Mouse (Mus musculus): ENCODE results near the gene Olfr310.

Gene Olfr310

DNA sequence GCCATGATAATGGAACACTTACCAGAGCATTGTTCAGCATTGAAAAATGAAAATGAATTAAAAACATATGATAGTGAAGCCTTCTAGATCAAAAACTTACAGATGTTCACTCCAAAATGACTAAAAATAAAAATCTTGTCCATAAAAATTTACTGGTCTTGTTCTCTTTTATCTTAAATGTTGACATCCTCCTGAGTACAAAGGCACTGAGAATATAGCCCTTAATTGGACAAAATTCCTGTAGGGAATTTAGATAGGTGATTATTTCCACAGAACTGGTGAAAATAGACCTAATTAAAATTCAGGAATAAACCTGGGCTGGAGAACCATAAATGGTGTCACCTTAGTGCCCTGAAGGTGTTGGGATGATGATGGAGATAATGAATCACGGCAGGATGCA is at the start of gene Olfr310:
TSS of gene Olfr310 (minus strand) at position 101 of the 400 bp plus-strand sequence.
- no peak for DNase-seq (ENCODE audit: inconsistent ontology term)

DNA sequence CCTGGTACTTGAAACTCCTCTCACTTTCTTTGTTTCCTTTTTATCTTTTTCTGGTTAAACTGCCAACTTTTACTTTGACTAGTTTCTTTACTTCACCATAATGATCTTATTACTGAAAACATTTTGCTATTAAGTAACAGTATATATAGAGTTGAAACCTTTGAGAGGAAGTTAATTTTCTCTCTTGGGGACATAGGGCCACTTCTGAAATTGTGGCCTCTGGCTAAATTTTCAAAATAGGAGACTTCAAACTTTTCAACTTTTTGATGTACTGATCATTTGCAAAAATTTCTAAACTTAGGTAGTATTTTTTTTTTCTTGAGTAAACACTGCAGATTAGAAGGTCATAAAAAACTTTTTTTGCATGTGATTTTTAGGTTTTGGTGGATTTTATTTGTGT is 48.6 kb upstream of the Olfr310 start, which contains the start of gene Olfr308:
TSS of gene Olfr308 (minus strand) at position 101 of the 400 bp plus-strand sequence.
- DNase-seq (ENCODE audit: inconsistent ontology term), result no peak

DNA sequence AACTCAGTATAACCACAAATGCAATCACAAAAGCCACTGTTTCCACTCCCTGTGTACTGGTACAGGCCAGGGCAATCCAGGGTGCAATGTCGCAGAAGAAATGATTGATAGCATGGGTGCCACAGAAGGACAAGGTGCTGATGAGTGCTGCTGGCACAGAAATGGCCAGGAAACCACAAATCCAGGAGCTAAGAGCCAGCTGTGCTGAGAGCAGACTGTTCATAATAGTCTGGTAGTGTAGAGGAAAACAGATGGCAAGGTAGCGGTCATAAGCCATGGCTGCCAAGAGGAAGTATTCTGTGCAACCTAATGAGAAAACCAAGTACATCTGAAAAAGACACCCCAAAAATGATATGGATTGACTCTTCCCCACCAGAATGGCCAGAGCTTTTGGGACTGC is 44.4 kb upstream of the Olfr310 start:
- DNase-seq (ENCODE audit: inconsistent ontology term), result no peak

DNA sequence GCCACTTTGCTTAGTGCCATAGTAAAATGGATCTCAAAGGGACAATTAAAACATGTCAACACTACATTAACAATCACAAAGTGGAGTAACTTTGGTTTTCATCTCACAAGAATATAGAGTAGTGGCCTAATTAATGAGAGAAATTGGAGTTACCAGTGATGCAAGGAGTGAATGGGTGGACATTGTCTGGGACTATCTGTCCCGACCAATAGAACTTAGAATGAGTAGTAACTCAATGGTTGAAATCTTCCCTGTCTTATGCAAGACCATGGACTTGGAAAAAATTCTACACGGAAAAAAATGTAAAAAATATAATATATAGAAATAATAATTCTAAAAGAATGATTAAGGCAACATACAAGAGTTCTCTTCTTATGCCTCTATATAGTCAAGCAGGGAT is 36.6 kb upstream of the Olfr310 start, which contains the start of gene Olfr309:
TSS of gene Olfr309 (minus strand) at position 101 of the 400 bp plus-strand sequence.
- no peak for DNase-seq (ENCODE audit: inconsistent ontology term)

DNA sequence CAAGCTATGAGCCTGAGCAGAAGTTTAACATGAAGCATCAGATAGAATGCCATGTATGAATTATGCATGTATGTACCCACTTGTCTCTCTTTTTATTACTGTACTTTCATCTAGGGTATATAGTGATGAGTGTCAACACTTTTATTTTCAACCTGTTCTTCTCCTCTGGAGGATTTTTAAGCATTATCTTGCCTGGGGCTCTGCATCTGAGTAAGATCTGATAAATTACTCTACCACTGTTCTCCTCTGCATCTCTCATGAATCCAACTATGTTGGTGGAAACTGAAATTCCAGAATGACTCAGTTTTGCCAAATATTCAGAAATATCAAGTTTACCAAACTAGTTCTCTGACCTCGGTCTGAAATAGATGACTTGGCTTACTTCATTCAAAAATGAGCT is 30.8 kb downstream of the Olfr310 start, which contains the start of gene Vmn2r76:
TSS of gene Vmn2r76 (minus strand) at position 101 of the 400 bp plus-strand sequence.
- DNase-seq (ENCODE audit: inconsistent ontology term), result no peak

Measured in Muller cell, postnatal 12 days (primary cell).